In the genomic region with DNA sequence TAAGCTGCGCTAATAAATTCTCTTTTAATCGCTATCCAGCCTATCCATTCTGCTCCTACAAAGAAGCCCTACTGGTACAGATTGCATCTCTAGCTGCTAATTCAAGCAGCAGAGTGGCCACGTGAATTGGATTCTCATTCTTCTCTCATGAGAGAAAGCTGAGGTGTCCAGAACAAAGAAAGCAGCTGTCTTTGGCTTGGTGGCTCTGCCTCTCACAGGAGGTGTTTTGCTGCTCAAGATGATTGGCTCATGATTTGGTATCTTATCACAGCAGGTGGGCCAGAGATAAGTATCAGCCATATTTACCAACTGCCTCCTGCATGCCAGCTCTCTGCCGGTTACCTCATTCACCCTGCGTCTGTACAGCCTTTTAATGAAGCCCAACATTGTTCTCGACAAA, we compare ENCODE assay signal across 17 mouse cellular contexts. TPM values are rescaled to one million over a fixed set of nuclear protein-coding genes. Genes with fewer than 3 reads are reported as not detected.
A peak's percentile ranks its signal among the peaks of the same experiment; 100 is the strongest.
DNase-seq lines count a peak whose midpoint lies in the region; ATAC-seq and TF ChIP-seq lines count a peak whose summit lies in the region.
"Had no signal": no experiment of that assay in that cellular context is flagged by ENCODE, and none has a peak within 500 bp of the region (broad histone marks: within the 10 kb centered on the region; RNA-seq: fewer than 3 reads in every experiment).

No protein-coding gene starts in this region.

- H3K27ac ChIP-seq in midbrain, embryonic 12.5 days (replicated peaks) = peak overlapping the region; percentile 15; the same call in 1 of the 2 replicates
- no peak overlapping the region for H3K27ac ChIP-seq in midbrain, embryonic 15.5 days
- peak overlapping the region; percentile 37 for H3K27ac ChIP-seq in forebrain, embryonic 13.5 days
- peak overlapping the region; percentile 41; the same call in 1 of the 2 replicates for H3K27ac ChIP-seq in hindbrain, embryonic 12.5 days
- H3K27ac ChIP-seq in midbrain, postnatal 0 days (ENCODE audit: low read depth, low read length) = no peak overlapping the region
- H3K27ac ChIP-seq: heart, embryonic 10.5 days; kidney, postnatal 0 days; limb, embryonic 12.5 days; liver, embryonic 13.5 days; lung, embryonic 15.5 days had no signal

- H3K27me3 ChIP-seq in midbrain, embryonic 12.5 days = no peaks in the 10 kb centered on the region
- H3K27me3 ChIP-seq in midbrain, embryonic 15.5 days (replicated peaks) = no peaks in the 10 kb centered on the region
- no peaks in the 10 kb centered on the region for H3K27me3 ChIP-seq in forebrain, embryonic 13.5 days
- H3K27me3 ChIP-seq in hindbrain, embryonic 12.5 days = peaks cover 4% of the 10 kb centered on the region; the same call in 1 of the 2 replicates
- no peaks in the 10 kb centered on the region for H3K27me3 ChIP-seq in midbrain, postnatal 0 days (ENCODE audit: insufficient read depth, low read length)
- H3K27me3 ChIP-seq: limb, embryonic 12.5 days; liver, embryonic 13.5 days; lung, embryonic 15.5 days had no signal

- TF ChIP-seq CTCF in midbrain, postnatal 0 days (IDR thresholded peaks at IDR 0.05) = no peak

- no peak for ATAC-seq in midbrain, embryonic 12.5 days (ENCODE audit: low FRiP score, low read depth)
- ATAC-seq in midbrain, embryonic 15.5 days (replicated peaks) = no peak
- ATAC-seq in forebrain, embryonic 13.5 days = 0 out of 2 replicates have a peak, but pooled peaks have one; percentile 17
- no peak for ATAC-seq in hindbrain, embryonic 12.5 days (ENCODE audit: low FRiP score)
- ATAC-seq in midbrain, postnatal 0 days (ENCODE audit: low FRiP score) = no peak
- no peak for ATAC-seq in cerebellum, adult (ENCODE audit: insufficient number of reproducible peaks, low FRiP score, low TSS enrichment)
- ATAC-seq: intestine, postnatal 0 days had no signal

- no peaks in the 10 kb centered on the region for H3K9me3 ChIP-seq in midbrain, embryonic 12.5 days
- H3K9me3 ChIP-seq in midbrain, embryonic 15.5 days = no peaks in the 10 kb centered on the region
- H3K9me3 ChIP-seq in forebrain, embryonic 13.5 days (replicated peaks) = no peaks in the 10 kb centered on the region
- no peaks in the 10 kb centered on the region for H3K9me3 ChIP-seq in hindbrain, embryonic 12.5 days (replicated peaks)
- no peaks in the 10 kb centered on the region for H3K9me3 ChIP-seq in midbrain, postnatal 0 days (ENCODE audit: low read length)
- H3K9me3 ChIP-seq: heart, embryonic 10.5 days; limb, embryonic 12.5 days; liver, embryonic 13.5 days; lung, embryonic 15.5 days had no signal

- H3K4me3 ChIP-seq in midbrain, embryonic 12.5 days = no peak overlapping the region
- H3K4me3 ChIP-seq in midbrain, embryonic 15.5 days = no peak overlapping the region
- H3K4me3 ChIP-seq in forebrain, embryonic 13.5 days = no peak overlapping the region
- H3K4me3 ChIP-seq in hindbrain, embryonic 12.5 days = no peak overlapping the region
- no peak overlapping the region for H3K4me3 ChIP-seq in midbrain, postnatal 0 days (ENCODE audit: low read depth, low read length)
- H3K4me3 ChIP-seq: heart, embryonic 10.5 days; limb, embryonic 12.5 days; liver, embryonic 13.5 days; lung, embryonic 15.5 days had no signal

- peaks cover 17% of the 10 kb centered on the region for H3K4me1 ChIP-seq in midbrain, embryonic 12.5 days
- H3K4me1 ChIP-seq in midbrain, embryonic 15.5 days = peaks cover 20% of the 10 kb centered on the region
- H3K4me1 ChIP-seq in forebrain, embryonic 13.5 days = peaks cover 27% of the 10 kb centered on the region
- peaks cover 15% of the 10 kb centered on the region for H3K4me1 ChIP-seq in hindbrain, embryonic 12.5 days
- H3K4me1 ChIP-seq in midbrain, postnatal 0 days (ENCODE audit: insufficient read depth, low read length) = no peaks in the 10 kb centered on the region; the same call in 1 of the 2 replicates
- H3K4me1 ChIP-seq: limb, embryonic 12.5 days had no signal

- H3K9ac ChIP-seq in midbrain, embryonic 12.5 days (replicated peaks) = no peak overlapping the region
- H3K9ac ChIP-seq in midbrain, embryonic 15.5 days = no peak overlapping the region
- H3K9ac ChIP-seq in forebrain, embryonic 13.5 days = no peak overlapping the region
- H3K9ac ChIP-seq in hindbrain, embryonic 12.5 days = no peak overlapping the region
- H3K9ac ChIP-seq in midbrain, postnatal 0 days (replicated peaks; ENCODE audit: low read length, poor library complexity, severe bottlenecking) = no peak overlapping the region
- H3K9ac ChIP-seq: limb, embryonic 12.5 days; liver, embryonic 13.5 days; lung, embryonic 15.5 days had no signal

- 56% methylated on average over 6 of the region's 6 CpGs for WGBS in midbrain, embryonic 12.5 days
- 45% methylated on average over 6 of the region's 6 CpGs for WGBS in midbrain, embryonic 15.5 days
- 29% methylated on average over 6 of the region's 6 CpGs for whole genome bisulfite sequencing in forebrain, embryonic 13.5 days
- 39% methylated on average over 6 of the region's 6 CpGs for WGBS in hindbrain, embryonic 12.5 days
- WGBS in midbrain, postnatal 0 days = 34% methylated on average over 6 of the region's 6 CpGs

- H3K4me2 ChIP-seq in midbrain, embryonic 12.5 days (replicated peaks) = no peak overlapping the region
- H3K4me2 ChIP-seq in midbrain, embryonic 15.5 days = no peak overlapping the region
- H3K4me2 ChIP-seq in forebrain, embryonic 13.5 days = no peak overlapping the region
- H3K4me2 ChIP-seq in hindbrain, embryonic 12.5 days (replicated peaks) = no peak overlapping the region
- no peak overlapping the region for H3K4me2 ChIP-seq in midbrain, postnatal 0 days (ENCODE audit: low read depth, low read length, poor library complexity, severe bottlenecking)
- H3K4me2 ChIP-seq: limb, embryonic 12.5 days; liver, embryonic 13.5 days; lung, embryonic 15.5 days had no signal

- DNase-seq in midbrain, postnatal 0 days (ENCODE audit: low spot score) = peak; percentile 47
- DNase-seq in right cerebral cortex, adult 18-20 months = no peak
- DNase-seq in right cerebral cortex, postnatal 14 days = no peak
- DNase-seq: adrenal gland, postnatal 36 days; embryo, embryonic 11 days; liver, embryonic 13.5 days; thymus, postnatal 4 days had no signal

- H3K36me3 ChIP-seq in midbrain, embryonic 12.5 days = no peaks in the 10 kb centered on the region
- H3K36me3 ChIP-seq in midbrain, embryonic 15.5 days (replicated peaks) = no peaks in the 10 kb centered on the region
- no peaks in the 10 kb centered on the region for H3K36me3 ChIP-seq in forebrain, embryonic 13.5 days (ENCODE audit: poor library complexity, severe bottlenecking)
- H3K36me3 ChIP-seq in hindbrain, embryonic 12.5 days = no peaks in the 10 kb centered on the region
- H3K36me3 ChIP-seq in midbrain, postnatal 0 days (ENCODE audit: insufficient read depth, low read length) = no peaks in the 10 kb centered on the region
- H3K36me3 ChIP-seq: heart, embryonic 10.5 days; limb, embryonic 12.5 days; liver, embryonic 13.5 days; lung, embryonic 15.5 days had no signal

RNA-seq across cellular contexts. Expression of a gene that starts 34.8 kb away (rescaled TPM):
- polyA plus RNA-seq in midbrain, embryonic 12.5 days (2016; fragmentation: Nextera tagmentation; extraction: Ambion mirVana) = 3.6 and 4.4 TPM in 2 replicates
- polyA plus RNA-seq in midbrain, embryonic 15.5 days (2015; fragmentation: Nextera tagmentation; extraction: Ambion mirVana) = 6.3 and 6.6 TPM in 2 replicates
- polyA plus RNA-seq in forebrain, embryonic 13.5 days (2015; fragmentation: Nextera tagmentation; extraction: Ambion mirVana) = 9.9 and 11.3 TPM in 2 replicates
- 3.9 and 4.1 TPM in 2 replicates for polyA plus RNA-seq in hindbrain, embryonic 12.5 days (2016; fragmentation: Nextera tagmentation; extraction: Ambion mirVana)
- total RNA-seq in midbrain, postnatal 0 days (2014; rRNA removed) = 32.8 and 49.4 TPM in 2 replicates
- 5.7 and 6.5 TPM in 2 replicates for polyA plus RNA-seq in midbrain, postnatal 0 days (2015; fragmentation: Nextera tagmentation; extraction: Ambion mirVana)

Comparison
In these comparisons a context has a peak if more than half of its experiments do, and no peak if none do; other contexts are left out.
1. H3K27ac ChIP-seq: peak in midbrain, embryonic 12.5 days (single experiment), forebrain, embryonic 13.5 days (single experiment) and hindbrain, embryonic 12.5 days (single experiment); none in midbrain, embryonic 15.5 days (single experiment) and midbrain, postnatal 0 days (single experiment).